Mouse (Mus musculus) lung, postnatal 0 days (tissue): Measurements from ENCODE around the gene Rtn4rl1. TPM values are rescaled to one million over a fixed set of nuclear protein-coding genes. Genes with fewer than 3 reads are reported as not detected.
"Not testable (repeated sequence)": the region's sequence is repeated elsewhere in the genome, so short reads cannot be mapped to it uniquely, and the experiment has no call there.

ENCODE experiments used
- ATAC-seq: fragments of 200-750 bp; cut with Nextera tagmentation; 2 replicates; pipeline ENCODE4 v1.8.0; 2017; ENCODE audit warnings: moderate library complexity
- DNase-seq: peaks from one replicate; pipeline ENCODE4 v3.0.0-alpha.2; 2016; ENCODE audit warnings: low spot score
- H3K27ac ChIP-seq: fragments of 300-500 bp; sonication (generic); 2 replicates; pipeline ENCODE4 v1.5.1; 2014; ENCODE audit warnings: antibody characterized with exemption, mild to moderate bottlenecking, low read length, mixed read lengths
- H3K27me3 ChIP-seq: fragments of 300-500 bp; sonication (generic); replicated peaks from 2 replicates; pipeline ENCODE4 v1.6.1; 2014; ENCODE audit warnings: low read length, mixed read lengths; ENCODE audit not compliant: insufficient read depth
- H3K36me3 ChIP-seq: fragments of 300-500 bp; sonication (generic); 2 replicates; pipeline ENCODE4 v1.6.1; 2014; ENCODE audit warnings: low read length, mixed read lengths; ENCODE audit not compliant: insufficient read depth
- H3K4me1 ChIP-seq: fragments of 300-500 bp; sonication (generic); 2 replicates; pipeline ENCODE4 v1.6.1; 2014; ENCODE audit warnings: antibody characterized with exemption, low read depth, low read length, mixed read lengths; ENCODE audit not compliant: insufficient read depth
- H3K4me2 ChIP-seq: fragments of 300-500 bp; sonication (generic); replicated peaks from 2 replicates; pipeline ENCODE4 v1.6.1; 2014; ENCODE audit warnings: low read depth, mild to moderate bottlenecking, low read length, moderate library complexity, mixed read lengths
- H3K4me3 ChIP-seq: fragments of 300-500 bp; sonication (generic); 2 replicates; pipeline ENCODE4 v1.5.1; 2014; ENCODE audit warnings: low read depth, low read length
- H3K9ac ChIP-seq: fragments of 300-500 bp; sonication (generic); replicated peaks from 2 replicates; pipeline ENCODE4 v1.6.1; 2014; ENCODE audit warnings: low read depth, mild to moderate bottlenecking
- H3K9me3 ChIP-seq: fragments of 300-500 bp; sonication (generic); 2 replicates; pipeline ENCODE4 v1.6.1; 2016; ENCODE audit warnings: low read length, mixed read lengths
- CTCF ChIP-seq: IDR thresholded peaks from 2 replicates; pipeline ENCODE4 v1.5.1; 2016; ENCODE audit warnings: antibody characterized with exemption, mild to moderate bottlenecking
- EP300 ChIP-seq: IDR thresholded peaks from 2 replicates; pipeline ENCODE4 v1.6.1; 2016; ENCODE audit warnings: antibody characterized with exemption, mild to moderate bottlenecking, control low read depth
- WGBS: fragments of 180-500 bp; shearing (Covaris S2); extraction: QIAGEN DNeasy Blood & Tissue Kit; methylation state at CpG from one replicate; pipeline ENCODE4 v1.1.7; 2014; 5-methylcytosine and 5-hydroxymethylcytosine counted together
- polyA plus RNA-seq: library from polyadenylated mRNA; unstranded; fragments of >200 nt; fragmentation: Nextera tagmentation; extraction: Ambion mirVana; gene quantifications from 2 replicates; pipeline ENCODE4 v1.2.1, GENCODE M21; 2015

Rtn4rl1 gene
- polyA plus RNA-seq, 1 experiment from 2014 or later: 4.3 TPM

GRCm38 (mm10) chr11:75290566-75291271, 97.1 kb downstream of the Rtn4rl1 start:
- peak; percentile 84 for DNase-seq
- Histone ChIP-seq H3K27me3 (peaks cover 7% of the 10 kb centered on the region; the same call in 1 of the 2 replicates), H3K4me3 (no peak overlapping the region), H3K9me3 (no peaks in the 10 kb centered on the region), H3K27ac (no peak overlapping the region), H3K4me2 (no peak overlapping the region), H3K4me1 (no peaks in the 10 kb centered on the region; the same call in 1 of the 2 replicates), H3K9ac (no peak overlapping the region), H3K36me3 (no peaks in the 10 kb centered on the region)
- 18% methylated on average over 6 of the region's 6 CpGs for WGBS
- ATAC-seq: peak; percentile 75
- peak; percentile 96 for TF ChIP-seq CTCF
- no peak for TF ChIP-seq EP300

- H3K4me3 ChIP-seq: no peak overlapping the region
- H3K36me3 ChIP-seq: no peaks in the 10 kb centered on the region
- TF ChIP-seq CTCF: no peak
- TF ChIP-seq EP300: no peak
- no peak overlapping the region for H3K27ac ChIP-seq
- H3K9ac ChIP-seq: no peak overlapping the region
- no peaks in the 10 kb centered on the region; the same call in 1 of the 2 replicates for H3K4me1 ChIP-seq
- H3K27me3 ChIP-seq: peaks cover 7% of the 10 kb centered on the region; the same call in 1 of the 2 replicates
- no peaks in the 10 kb centered on the region for H3K9me3 ChIP-seq
- ATAC-seq (no peak), DNase-seq (no peak)
- 34% methylated on average over 25 of the region's 25 CpGs for WGBS
- no peak overlapping the region for H3K4me2 ChIP-seq
These were observed 98.0 kb downstream of the Rtn4rl1 start for GRCm38 (mm10) chr11:75291389-75292215.

DNA sequence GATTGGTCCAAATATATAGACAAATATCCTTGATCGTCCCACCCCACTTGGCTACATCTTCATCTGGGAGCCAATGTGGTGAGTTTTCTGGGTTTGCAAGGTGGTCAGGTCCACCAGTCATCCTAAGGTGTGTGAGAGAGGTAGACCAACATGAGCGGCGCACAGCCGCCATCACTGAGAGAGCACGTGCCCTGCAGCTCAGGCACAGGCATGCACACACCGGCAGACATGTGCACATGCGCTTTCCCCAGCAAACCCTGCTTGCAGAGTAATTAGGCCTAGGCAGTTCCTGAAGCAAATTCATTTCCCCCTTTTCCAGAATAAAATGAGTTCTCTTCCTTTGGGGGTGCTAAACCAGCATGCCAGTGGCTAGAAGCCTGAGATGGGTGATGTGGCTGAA, 98.7 kb downstream of the Rtn4rl1 start:
- DNase-seq (no peak), ATAC-seq (no peak)
- no peak overlapping the region for H3K9ac ChIP-seq
- no peak overlapping the region for H3K27ac ChIP-seq
- no peak overlapping the region for H3K4me3 ChIP-seq
- TF ChIP-seq EP300 (no peak), CTCF (no peak)
- no peaks in the 10 kb centered on the region for H3K9me3 ChIP-seq
- H3K27me3 ChIP-seq: peaks cover 7% of the 10 kb centered on the region; the same call in 1 of the 2 replicates
- H3K36me3 ChIP-seq: no peaks in the 10 kb centered on the region
- H3K4me2 ChIP-seq: no peak overlapping the region
- H3K4me1 ChIP-seq: no peaks in the 10 kb centered on the region; the same call in 1 of the 2 replicates
- 86% methylated on average over 7 of the region's 7 CpGs for WGBS

- ATAC-seq (no peak), DNase-seq (no peak)
- H3K4me1 ChIP-seq: no peaks in the 10 kb centered on the region; the same call in 1 of the 2 replicates
- H3K4me2 ChIP-seq: no peak overlapping the region
- H3K36me3 ChIP-seq: no peaks in the 10 kb centered on the region
- no peak overlapping the region for H3K9ac ChIP-seq
- TF ChIP-seq CTCF: no peak
- no peak for TF ChIP-seq EP300
- peaks cover 7% of the 10 kb centered on the region; the same call in 1 of the 2 replicates for H3K27me3 ChIP-seq
- H3K4me3 ChIP-seq: no peak overlapping the region
- no peak overlapping the region for H3K27ac ChIP-seq
- no peaks in the 10 kb centered on the region for H3K9me3 ChIP-seq
- 54% methylated on average over 21 of the region's 21 CpGs for WGBS
These were observed 100.3 kb downstream of the Rtn4rl1 start for GRCm38 (mm10) chr11:75293852-75294361.

- H3K4me2 ChIP-seq: no peak overlapping the region
- DNase-seq (no peak), ATAC-seq (no peak)
- TF ChIP-seq CTCF: no peak
- TF ChIP-seq EP300: no peak
- H3K27me3 ChIP-seq: peaks cover 7% of the 10 kb centered on the region; the same call in 1 of the 2 replicates
- H3K9me3 ChIP-seq: no peaks in the 10 kb centered on the region
- H3K4me1 ChIP-seq: no peaks in the 10 kb centered on the region; the same call in 1 of the 2 replicates
- no peak overlapping the region for H3K9ac ChIP-seq
- 47% methylated on average over 9 of the region's 9 CpGs for WGBS
- no peak overlapping the region for H3K4me3 ChIP-seq
- H3K27ac ChIP-seq: no peak overlapping the region
- H3K36me3 ChIP-seq: no peaks in the 10 kb centered on the region
These were observed 101.3 kb downstream of the Rtn4rl1 start for GRCm38 (mm10) chr11:75294862-75295261.

DNA sequence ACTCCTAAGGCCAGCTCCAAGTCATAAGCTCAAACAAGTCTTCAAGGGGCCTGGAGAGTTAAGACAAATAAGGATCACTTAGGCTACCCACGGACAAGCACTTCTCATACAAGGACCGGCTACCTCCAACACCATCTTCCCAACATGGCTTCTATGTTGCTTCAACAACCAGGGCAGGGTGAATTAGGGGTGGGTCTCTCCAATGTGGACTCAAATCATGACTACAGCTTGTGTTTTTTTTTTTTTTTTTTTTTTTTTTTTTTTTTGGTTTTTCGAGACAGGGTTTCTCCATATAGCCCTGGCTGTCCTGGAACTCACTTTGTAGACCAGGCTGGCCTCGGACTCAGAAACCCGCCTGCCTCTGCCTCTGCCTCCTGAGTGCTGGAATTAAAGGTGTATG, 102.0 kb downstream of the Rtn4rl1 start:
- H3K4me2 ChIP-seq, H3K27ac ChIP-seq, H3K27me3 ChIP-seq, H3K9me3 ChIP-seq, H3K4me3 ChIP-seq, H3K9ac ChIP-seq, H3K36me3 ChIP-seq, H3K4me1 ChIP-seq: not testable (repeated sequence)
- ATAC-seq: peak; percentile 25
- WGBS: 76% methylated on average over 5 of the region's 5 CpGs
- DNase-seq: peak; percentile 53
